Mouse (Mus musculus): ENCODE measurements around the gene Lypd6. TPM values are rescaled to one million over a fixed set of nuclear protein-coding genes. Genes with fewer than 3 reads are reported as not detected.

Lypd6 gene
- polyA plus RNA-seq, 1 experiment from 2014 or later = 0.28 TPM

- Histone ChIP-seq H3K27ac (no peak overlapping the region), H3K4me1 (replicated peaks) (no peaks in the 10 kb centered on the region), H3K4me2 (no peak overlapping the region), H3K4me3 (replicated peaks) (no peak overlapping the region), H3K9me3 (replicated peaks) (no peaks in the 10 kb centered on the region), H3K27me3 (peaks cover 38% of the 10 kb centered on the region), H3K36me3 (no peaks in the 10 kb centered on the region), H3K9ac (no peak overlapping the region)
- WGBS (ENCODE audit: insufficient replicate concordance) = 56% methylated on average over 13 of the region's 13 CpGs
- DNase-seq (no peak), ATAC-seq (ENCODE audit: low read depth) (no peak)
Observed at GRCm38 (mm10) chr2:50069571-50070295, 3.5 kb downstream of the Lypd6 start.

DNA sequence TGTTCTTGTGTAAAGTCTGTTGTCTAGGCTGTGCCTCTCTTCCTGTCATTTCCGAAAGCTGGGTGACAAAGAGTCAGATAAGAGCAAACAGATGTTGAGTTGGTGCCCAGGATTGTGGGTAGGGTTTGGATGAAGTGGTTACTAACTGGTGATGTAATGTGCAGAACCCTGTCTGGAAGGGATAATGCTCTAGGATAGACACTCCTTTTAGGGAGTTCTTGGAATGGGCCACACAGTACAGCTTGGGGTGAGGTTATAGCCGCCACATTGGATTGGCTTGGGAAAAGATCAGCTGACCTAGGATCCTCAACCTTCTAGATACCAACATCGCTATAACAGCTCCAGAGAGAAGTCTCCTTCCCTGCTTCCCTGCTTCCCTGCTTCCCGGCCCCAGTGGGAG is 5.9 kb downstream of the Lypd6 start:
- Histone ChIP-seq H3K4me3 (replicated peaks) (no peak overlapping the region), H3K27me3 (peaks cover 16% of the 10 kb centered on the region), H3K36me3 (no peaks in the 10 kb centered on the region), H3K9ac (no peak overlapping the region), H3K27ac (no peak overlapping the region), H3K4me2 (no peak overlapping the region), H3K9me3 (replicated peaks) (no peaks in the 10 kb centered on the region), H3K4me1 (replicated peaks) (no peaks in the 10 kb centered on the region)
- whole genome bisulfite sequencing (ENCODE audit: insufficient replicate concordance) = 54% methylated on average over 4 of the region's 4 CpGs
- no peak for DNase-seq
- ATAC-seq (ENCODE audit: low read depth) = no peak

- Histone ChIP-seq H3K4me2 (no peak overlapping the region), H3K9ac (no peak overlapping the region), H3K4me3 (replicated peaks) (no peak overlapping the region), H3K4me1 (replicated peaks) (no peaks in the 10 kb centered on the region), H3K36me3 (no peaks in the 10 kb centered on the region), H3K27me3 (no peaks in the 10 kb centered on the region), H3K9me3 (replicated peaks) (no peaks in the 10 kb centered on the region), H3K27ac (no peak overlapping the region)
- DNase-seq (no peak), ATAC-seq (ENCODE audit: low read depth) (no peak)
- 71% methylated on average over 3 of the region's 3 CpGs for WGBS (ENCODE audit: insufficient replicate concordance)
Observed at GRCm38 (mm10) chr2:50084746-50085145, 18.5 kb downstream of the Lypd6 start.

DNA sequence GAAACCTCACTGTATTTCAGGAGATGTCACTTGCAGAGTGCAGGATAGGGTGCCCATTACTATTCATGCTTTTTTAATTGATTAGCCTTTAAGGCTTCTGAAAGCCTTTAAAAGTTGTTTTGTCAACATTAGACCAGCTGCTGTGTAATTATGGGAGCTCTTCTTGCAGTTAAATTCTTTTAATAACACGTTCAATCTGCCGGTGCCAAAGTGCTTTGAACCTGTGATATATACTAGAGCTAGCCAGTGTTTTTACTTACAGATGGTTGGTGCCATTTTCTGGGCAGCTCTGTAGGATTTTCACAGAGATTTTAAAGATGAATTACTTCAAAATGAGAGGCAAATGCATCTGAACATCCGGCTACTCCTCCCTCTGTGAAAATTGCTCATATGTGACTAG is 21.5 kb downstream of the Lypd6 start:
- H3K36me3 ChIP-seq = no peaks in the 10 kb centered on the region

GRCm38 (mm10) chr2:50096336-50096735 is 30.1 kb downstream of the Lypd6 start:
- H3K9ac ChIP-seq = no peak overlapping the region
- H3K27me3 ChIP-seq = no peaks in the 10 kb centered on the region
- no peak overlapping the region for H3K4me3 ChIP-seq (replicated peaks)
- H3K27ac ChIP-seq = no peak overlapping the region
- no peak for DNase-seq
- no peaks in the 10 kb centered on the region for H3K9me3 ChIP-seq (replicated peaks)
- ATAC-seq (ENCODE audit: low read depth) = no peak
- H3K36me3 ChIP-seq = no peaks in the 10 kb centered on the region
- H3K4me1 ChIP-seq (replicated peaks) = 0 out of 2 replicates have a peak, but pooled peaks cover 11% of the 10 kb centered on the region
- no peak overlapping the region for H3K4me2 ChIP-seq
- 67% methylated on average over 3 of the region's 3 CpGs for WGBS (ENCODE audit: insufficient replicate concordance)

More for the DNA sequence above, 21.5 kb downstream of the Lypd6 start:
- WGBS (ENCODE audit: insufficient replicate concordance) = 70% methylated on average over 3 of the region's 3 CpGs
- Histone ChIP-seq H3K9ac (no peak overlapping the region), H3K27ac (no peak overlapping the region), H3K4me2 (no peak overlapping the region), H3K4me1 (replicated peaks) (no peaks in the 10 kb centered on the region), H3K9me3 (replicated peaks) (no peaks in the 10 kb centered on the region), H3K4me3 (replicated peaks) (no peak overlapping the region), H3K27me3 (no peaks in the 10 kb centered on the region)
- no peak for ATAC-seq (ENCODE audit: low read depth)
- DNase-seq = no peak

- H3K36me3 ChIP-seq = no peaks in the 10 kb centered on the region
- 0 out of 2 replicates have a peak, but pooled peaks cover 12% of the 10 kb centered on the region for H3K4me1 ChIP-seq (replicated peaks)
- no peak overlapping the region for H3K4me2 ChIP-seq
- H3K27me3 ChIP-seq = no peaks in the 10 kb centered on the region
- peak; percentile 29 for ATAC-seq (ENCODE audit: low read depth)
- no peak overlapping the region for H3K27ac ChIP-seq
- H3K4me3 ChIP-seq (replicated peaks) = no peak overlapping the region
- 26% methylated on average over 9 of the region's 9 CpGs for WGBS (ENCODE audit: insufficient replicate concordance)
- peak; percentile 2 for DNase-seq
- H3K9me3 ChIP-seq (replicated peaks) = no peaks in the 10 kb centered on the region
- no peak overlapping the region for H3K9ac ChIP-seq
Observed at GRCm38 (mm10) chr2:50100364-50101151, 34.3 kb downstream of the Lypd6 start.

- whole genome bisulfite sequencing (ENCODE audit: insufficient replicate concordance) = 48% methylated on average over 1 of the region's 1 CpGs
- Histone ChIP-seq H3K9me3 (replicated peaks) (no peaks in the 10 kb centered on the region), H3K36me3 (no peaks in the 10 kb centered on the region), H3K27me3 (no peaks in the 10 kb centered on the region), H3K4me1 (replicated peaks) (0 out of 2 replicates have a peak, but pooled peaks cover 12% of the 10 kb centered on the region), H3K4me2 (no peak overlapping the region), H3K9ac (no peak overlapping the region), H3K4me3 (replicated peaks) (no peak overlapping the region), H3K27ac (no peak overlapping the region)
- DNase-seq = no peak
- no peak for ATAC-seq (ENCODE audit: low read depth)
Observed at GRCm38 (mm10) chr2:50101152-50101450, 34.9 kb downstream of the Lypd6 start.

DNA sequence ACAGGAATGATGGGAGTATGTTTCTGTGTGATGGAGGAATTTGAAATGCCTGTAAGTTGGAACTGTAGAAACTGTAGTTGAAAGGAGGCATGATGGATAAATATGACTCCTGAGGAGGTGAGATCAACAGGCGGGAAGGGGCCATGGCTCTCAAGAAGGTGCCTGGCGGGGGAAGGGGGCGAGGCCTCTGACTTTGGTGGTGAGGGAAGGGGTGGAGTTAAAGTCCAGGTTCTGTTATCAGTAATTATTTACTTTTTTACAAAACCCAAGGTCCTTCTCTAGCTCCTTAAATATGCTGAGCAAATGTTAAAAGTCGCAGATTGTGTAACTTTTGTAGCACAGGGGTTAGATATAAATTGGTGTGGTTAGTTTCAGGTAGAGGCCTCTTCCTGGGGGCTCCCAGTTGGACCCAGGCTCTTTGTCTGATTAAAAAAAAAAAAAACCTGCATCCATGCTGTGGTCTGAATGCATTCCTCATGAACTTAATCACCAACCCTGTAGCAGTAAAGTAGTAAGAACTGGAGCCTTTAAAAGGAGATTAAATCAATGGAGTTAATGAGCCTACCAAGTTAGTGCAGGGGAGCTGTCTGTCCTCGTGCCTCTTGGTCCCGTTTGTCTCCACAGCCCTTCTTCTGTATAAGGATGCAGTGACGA is 37.7 kb downstream of the Lypd6 start:
- ATAC-seq (ENCODE audit: low read depth) (no peak), DNase-seq (no peak)
- H3K36me3 ChIP-seq = no peaks in the 10 kb centered on the region
- no peaks in the 10 kb centered on the region for H3K27me3 ChIP-seq
- WGBS (ENCODE audit: insufficient replicate concordance) = 53% methylated on average over 7 of the region's 7 CpGs
- H3K27ac ChIP-seq = no peak overlapping the region
- H3K9ac ChIP-seq = no peak overlapping the region
- no peak overlapping the region for H3K4me3 ChIP-seq (replicated peaks)
- no peaks in the 10 kb centered on the region for H3K9me3 ChIP-seq (replicated peaks)
- H3K4me2 ChIP-seq = no peak overlapping the region
- H3K4me1 ChIP-seq (replicated peaks) = 0 out of 2 replicates have a peak, but pooled peaks cover 12% of the 10 kb centered on the region

DNA sequence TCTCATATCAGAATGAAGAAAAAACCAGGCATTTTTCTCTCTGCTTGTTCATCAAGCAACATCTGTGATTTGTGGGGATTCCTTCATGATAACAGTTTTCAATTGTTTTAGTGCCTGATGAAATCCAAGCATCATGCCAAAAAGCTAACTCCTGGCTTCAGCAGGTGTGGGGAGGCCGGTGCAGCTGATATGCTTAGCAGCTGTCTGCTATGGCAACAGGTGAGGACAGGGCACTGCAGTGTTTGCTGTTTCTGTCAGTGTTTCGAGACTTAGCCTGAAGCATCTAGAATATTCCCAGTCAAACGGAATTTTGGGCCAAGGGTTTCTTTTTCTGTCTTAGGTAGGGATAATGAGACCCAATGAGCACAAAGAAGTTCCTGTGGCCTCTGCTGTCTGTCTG is 39.4 kb downstream of the Lypd6 start:
- WGBS (ENCODE audit: insufficient replicate concordance) = 50% methylated on average over 3 of the region's 3 CpGs
- Histone ChIP-seq H3K4me1 (replicated peaks) (0 out of 2 replicates have a peak, but pooled peaks cover 5% of the 10 kb centered on the region), H3K4me2 (no peak overlapping the region), H3K36me3 (no peaks in the 10 kb centered on the region), H3K27ac (no peak overlapping the region), H3K9ac (no peak overlapping the region), H3K9me3 (replicated peaks) (no peaks in the 10 kb centered on the region), H3K27me3 (no peaks in the 10 kb centered on the region), H3K4me3 (replicated peaks) (no peak overlapping the region)
- no peak for ATAC-seq (ENCODE audit: low read depth)
- DNase-seq = no peak

- WGBS (ENCODE audit: insufficient replicate concordance) = 52% methylated on average over 3 of the region's 3 CpGs
- Histone ChIP-seq H3K9ac (no peak overlapping the region), H3K36me3 (no peaks in the 10 kb centered on the region)
Observed at GRCm38 (mm10) chr2:50105992-50106391, 39.8 kb downstream of the Lypd6 start.

DNA sequence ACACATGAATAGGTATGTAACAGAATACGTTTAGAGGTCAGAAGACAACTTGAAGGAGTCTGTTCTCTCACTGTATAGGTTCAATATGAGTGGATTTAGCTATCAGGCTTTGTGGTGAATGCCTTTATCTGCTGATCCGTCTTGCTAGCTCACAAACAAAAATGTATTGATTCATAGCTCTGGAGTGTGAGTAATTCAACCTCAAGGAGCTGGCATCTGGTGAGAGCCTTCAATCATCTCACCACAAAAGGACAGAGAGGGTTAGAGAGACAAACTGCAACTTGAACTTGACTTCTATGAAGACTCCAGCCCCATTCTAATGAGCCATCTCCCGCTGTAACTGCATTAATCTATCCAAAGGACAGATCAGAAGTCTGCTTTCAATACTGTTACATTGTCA is 40.6 kb downstream of the Lypd6 start:
- Histone ChIP-seq H3K9ac (no peak overlapping the region), H3K36me3 (no peaks in the 10 kb centered on the region), H3K4me1 (replicated peaks) (no peaks in the 10 kb centered on the region), H3K27ac (no peak overlapping the region), H3K9me3 (replicated peaks) (no peaks in the 10 kb centered on the region), H3K4me2 (no peak overlapping the region), H3K27me3 (no peaks in the 10 kb centered on the region), H3K4me3 (replicated peaks) (no peak overlapping the region)
- DNase-seq (no peak), ATAC-seq (ENCODE audit: low read depth) (no peak)
- WGBS (ENCODE audit: insufficient replicate concordance) = 42% methylated on average over 3 of the region's 3 CpGs

More at GRCm38 (mm10) chr2:50105992-50106391, 39.8 kb downstream of the Lypd6 start:
- H3K9me3 ChIP-seq (replicated peaks) = no peaks in the 10 kb centered on the region
- H3K4me1 ChIP-seq (replicated peaks) = 0 out of 2 replicates have a peak, but pooled peaks cover 5% of the 10 kb centered on the region
- H3K4me3 ChIP-seq (replicated peaks) = no peak overlapping the region
- no peaks in the 10 kb centered on the region for H3K27me3 ChIP-seq
- DNase-seq (no peak), ATAC-seq (ENCODE audit: low read depth) (no peak)
- no peak overlapping the region for H3K4me2 ChIP-seq
- H3K27ac ChIP-seq = no peak overlapping the region
